Mouse (Mus musculus): ENCODE measurements around the gene Ms4a2. TPM values are rescaled to one million over a fixed set of nuclear protein-coding genes. Genes with fewer than 3 reads are reported as not detected.

Gene Ms4a2
- polyA plus RNA-seq (2015; fragmentation: Nextera tagmentation; extraction: Ambion mirVana): 0.22 and 0.35 TPM in 2 replicates

GRCm38 (mm10) chr19:11623551-11623950 lies at the start of gene Ms4a2:
Gene Ms4a2, minus strand, starts transcription at chr19:11623719.

GRCm38 (mm10) chr19:11660459-11660858 lies 36.9 kb upstream of the Ms4a2 start, which contains the start of gene Oosp2:
Gene Oosp2, minus strand, starts transcription at chr19:11660559.

GRCm38 (mm10) chr19:11640732-11641131 lies 17.2 kb upstream of the Ms4a2 start, which contains the start of gene Ms4a3:
Gene Ms4a3, minus strand, starts transcription at chr19:11640851.

GRCm38 (mm10) chr19:11604603-11605002 lies 18.9 kb downstream of the Ms4a2 start, which contains the start of gene Ms4a6d:
Gene Ms4a6d, minus strand, starts transcription at chr19:11604849.

Other genes with a start within 250 kb of the Ms4a2 start
- 11.4 and 16.9 TPM in 2 replicates for gene Ms4a4a, start 248.2 kb downstream of the Ms4a2 start, polyA plus RNA-seq (2015; fragmentation: Nextera tagmentation; extraction: Ambion mirVana)
- gene Ms4a4c, start 218.9 kb downstream of the Ms4a2 start, polyA plus RNA-seq (2015; fragmentation: Nextera tagmentation; extraction: Ambion mirVana): 0.64 and 1.1 TPM in 2 replicates
- gene Ms4a4b, start 180.2 kb downstream of the Ms4a2 start, polyA plus RNA-seq (2015; fragmentation: Nextera tagmentation; extraction: Ambion mirVana): 0.28 TPM in 1 of 2 replicates, not detected in the other
- gene Ms4a6c, start 154.4 kb downstream of the Ms4a2 start, polyA plus RNA-seq (2015; fragmentation: Nextera tagmentation; extraction: Ambion mirVana): 15.8 and 18.6 TPM in 2 replicates
- gene Gm8369, start 137.8 kb downstream of the Ms4a2 start, polyA plus RNA-seq (2015; fragmentation: Nextera tagmentation; extraction: Ambion mirVana): 0.30 TPM in 1 of 2 replicates, not detected in the other
- gene Ms4a6b, start 107.2 kb downstream of the Ms4a2 start, polyA plus RNA-seq (2015; fragmentation: Nextera tagmentation; extraction: Ambion mirVana): 8.9 and 10.9 TPM in 2 replicates
- 37.8 and 41.1 TPM in 2 replicates for gene Ms4a4d, start 86.9 kb downstream of the Ms4a2 start, polyA plus RNA-seq (2015; fragmentation: Nextera tagmentation; extraction: Ambion mirVana)
- 16.0 and 35.0 TPM in 2 replicates for gene Ms4a6d, start 18.9 kb downstream of the Ms4a2 start, polyA plus RNA-seq (2015; fragmentation: Nextera tagmentation; extraction: Ambion mirVana)
- not detected in 2 replicates for gene Ms4a3, start 17.1 kb upstream of the Ms4a2 start, polyA plus RNA-seq (2015; fragmentation: Nextera tagmentation; extraction: Ambion mirVana)
- gene Oosp2, start 36.8 kb upstream of the Ms4a2 start, polyA plus RNA-seq (2015; fragmentation: Nextera tagmentation; extraction: Ambion mirVana): not detected in 2 replicates
- not detected in 2 replicates for gene Oosp1, start 67.4 kb upstream of the Ms4a2 start, polyA plus RNA-seq (2015; fragmentation: Nextera tagmentation; extraction: Ambion mirVana)
- not detected in 2 replicates for gene Oosp3, start 73.3 kb upstream of the Ms4a2 start, polyA plus RNA-seq (2015; fragmentation: Nextera tagmentation; extraction: Ambion mirVana)
- gene Gif, start 123.8 kb upstream of the Ms4a2 start, polyA plus RNA-seq (2015; fragmentation: Nextera tagmentation; extraction: Ambion mirVana): not detected in 2 replicates
- gene Mrpl16, start 146.7 kb upstream of the Ms4a2 start, polyA plus RNA-seq (2015; fragmentation: Nextera tagmentation; extraction: Ambion mirVana): 35.2 and 37.0 TPM in 2 replicates
- 7.2 and 7.7 TPM in 2 replicates for gene Stx3, start 195.7 kb upstream of the Ms4a2 start, polyA plus RNA-seq (2015; fragmentation: Nextera tagmentation; extraction: Ambion mirVana)
- gene Olfr1417, start 215.5 kb upstream of the Ms4a2 start, polyA plus RNA-seq (2015; fragmentation: Nextera tagmentation; extraction: Ambion mirVana): not detected in 2 replicates
- gene Olfr1418, start 237.3 kb upstream of the Ms4a2 start, polyA plus RNA-seq (2015; fragmentation: Nextera tagmentation; extraction: Ambion mirVana): not detected in 2 replicates